Mouse (Mus musculus): Measurements from ENCODE around the gene Pmch. TPM values are rescaled to one million over a fixed set of nuclear protein-coding genes. Genes with fewer than 3 reads are reported as not detected.

The Pmch gene
- polyA plus RNA-seq, 1 experiment: 3.9 TPM

DNA sequence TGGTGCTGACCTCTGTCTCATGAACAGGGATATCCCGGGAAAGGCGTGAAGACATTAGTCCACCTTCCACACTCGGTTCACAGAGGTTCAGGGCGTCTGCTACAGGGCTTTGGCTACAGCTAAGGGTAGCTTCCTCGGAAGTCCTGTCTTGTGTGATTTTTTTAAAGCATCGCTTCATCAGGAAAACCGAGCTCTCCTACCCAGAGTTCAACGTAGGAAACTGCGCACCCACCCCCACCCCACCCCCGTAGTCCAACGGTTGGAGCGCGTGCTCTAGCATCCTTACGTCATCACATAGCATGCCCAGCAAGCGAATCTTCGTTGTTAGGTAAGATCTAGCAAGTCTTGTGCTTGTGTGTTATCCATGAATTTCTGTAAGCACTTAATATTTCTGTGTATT lies 44.8 kb downstream of the Pmch start:
- TF ChIP-seq POLR2A (IDR thresholded peaks at IDR 0.05; ENCODE audit: borderline replicate concordance, extremely low read depth, insufficient read depth, insufficient read length, poor library complexity, severe bottlenecking) (no peak), CTCF (IDR thresholded peaks at IDR 0.05; ENCODE audit: borderline replicate concordance, extremely low read depth, insufficient read depth, insufficient read length) (no peak)

More for the DNA sequence above, 44.8 kb downstream of the Pmch start:
- DNase-seq (ENCODE audit: low read depth): no peak

Other genes starting within 250 kb of the Pmch start
- 4.3 and 7.9 TPM in 2 replicates for gene Igf1, start 232.8 kb upstream of the Pmch start, polyA plus RNA-seq (2012; rRNA removed)
- 2.9 and 3.2 TPM in 2 replicates for gene Parpbp, start 55.9 kb downstream of the Pmch start, polyA plus RNA-seq (2012; rRNA removed)
- 17.8 and 29.6 TPM in 2 replicates for gene Nup37, start 55.9 kb downstream of the Pmch start, polyA plus RNA-seq (2012; rRNA removed)
- 19.5 and 20.1 TPM in 2 replicates for gene Washc3, start 110.0 kb downstream of the Pmch start, polyA plus RNA-seq (2012; rRNA removed)